Mouse (Mus musculus): ENCODE measurements around the gene C87436.

Gene C87436

GRCm38 (mm10) chr6:86426358-86426757, 11.8 kb upstream of the C87436 start, which contains the start of gene Gm44790:
TSS of gene Gm44790 (plus strand) at chr6:86426658.
- DNase-seq (ENCODE audit: low spot score in 2 of 2): no peak

GRCm38 (mm10) chr6:86431531-86431930, 6.6 kb upstream of the C87436 start:
- DNase-seq (ENCODE audit: low spot score in 2 of 2): no peak

GRCm38 (mm10) chr6:86433696-86434095, 4.5 kb upstream of the C87436 start:
- DNase-seq (ENCODE audit: low spot score in 2 of 2): no peak

- peak; percentile 9 to 32 for DNase-seq (ENCODE audit: low spot score in 2 of 2)
Measured at GRCm38 (mm10) chr6:86437711-86438110, 463 bp upstream of the C87436 start.

- DNase-seq (ENCODE audit: low spot score in 2 of 2): no peak
Measured at GRCm38 (mm10) chr6:86439119-86439496, 934 bp downstream of the C87436 start.

- DNase-seq (ENCODE audit: low spot score in 2 of 2): no peak
Measured at GRCm38 (mm10) chr6:86439531-86439930, 1.4 kb downstream of the C87436 start.

- no peak for DNase-seq (ENCODE audit: low spot score in 2 of 2)
Measured at GRCm38 (mm10) chr6:86441571-86441970, 3.4 kb downstream of the C87436 start.

GRCm38 (mm10) chr6:86445551-86445950, 7.4 kb downstream of the C87436 start:
- no peak for DNase-seq (ENCODE audit: low spot score in 2 of 2)

GRCm38 (mm10) chr6:86446927-86447568, 8.9 kb downstream of the C87436 start:
- DNase-seq (ENCODE audit: low spot score in 2 of 2): no peak

GRCm38 (mm10) chr6:86456727-86457126, 18.6 kb downstream of the C87436 start:
- no peak for DNase-seq (ENCODE audit: low spot score in 2 of 2)

- DNase-seq (ENCODE audit: low spot score in 2 of 2): no peak
Measured at GRCm38 (mm10) chr6:86463079-86463478, 24.9 kb downstream of the C87436 start.

- DNase-seq (ENCODE audit: low spot score in 2 of 2): no peak
Measured at GRCm38 (mm10) chr6:86471317-86471716, 33.1 kb downstream of the C87436 start.

GRCm38 (mm10) chr6:86471760-86472099, 33.6 kb downstream of the C87436 start:
- DNase-seq (ENCODE audit: low spot score in 2 of 2): no peak

GRCm38 (mm10) chr6:86472100-86472955, 34.2 kb downstream of the C87436 start:
- peak; percentile 99 to 100 for DNase-seq (ENCODE audit: low spot score in 2 of 2)

GRCm38 (mm10) chr6:86473077-86473476, 34.9 kb downstream of the C87436 start:
- DNase-seq (ENCODE audit: low spot score in 2 of 2): no peak

GRCm38 (mm10) chr6:86474072-86474471, 35.9 kb downstream of the C87436 start:
- no peak for DNase-seq (ENCODE audit: low spot score in 2 of 2)

GRCm38 (mm10) chr6:86474646-86475181, 36.5 kb downstream of the C87436 start:
- DNase-seq (ENCODE audit: low spot score in 2 of 2): no peak

GRCm38 (mm10) chr6:86475462-86476167, 37.4 kb downstream of the C87436 start:
- no peak for DNase-seq (ENCODE audit: low spot score in 2 of 2)

- no peak for DNase-seq (ENCODE audit: low spot score in 2 of 2)
Measured at GRCm38 (mm10) chr6:86476931-86477330, 38.8 kb downstream of the C87436 start.

- DNase-seq (ENCODE audit: low spot score in 2 of 2): no peak
Measured at GRCm38 (mm10) chr6:86479311-86479710, 41.1 kb downstream of the C87436 start.

- DNase-seq (ENCODE audit: low spot score in 2 of 2): no peak
Measured at GRCm38 (mm10) chr6:86479816-86480188, 41.6 kb downstream of the C87436 start.

- no peak for DNase-seq (ENCODE audit: low spot score in 2 of 2)
Measured at GRCm38 (mm10) chr6:86480189-86480831, 42.1 kb downstream of the C87436 start.
